Mouse (Mus musculus) thymus, adult 2 months (tissue): ENCODE data around the gene Gcnt3. TPM values are rescaled to one million over a fixed set of nuclear protein-coding genes. Genes with fewer than 3 reads are reported as not detected.

Experiments
- DNase-seq: peaks from one replicate; pipeline ENCODE4 v3.0.0; 2021
- H3K27ac ChIP-seq: fragments of 200-500 bp; 2 replicates; pipeline ENCODE4 v1.5.1; 2012; ENCODE audit warnings: low read length, control low read depth; ENCODE audit not compliant: control insufficient read depth, insufficient read depth
- H3K27me3 ChIP-seq: fragments of 200-500 bp; 2 replicates; pipeline ENCODE4 v1.6.1; 2012; ENCODE audit warnings: mild to moderate bottlenecking, low read length, moderate library complexity, mixed read lengths; ENCODE audit not compliant: control insufficient read depth, insufficient read depth
- H3K36me3 ChIP-seq: fragments of 200-500 bp; 2 replicates; pipeline ENCODE4 v1.6.1; 2012; ENCODE audit warnings: mild to moderate bottlenecking, low read length, moderate library complexity; ENCODE audit not compliant: control insufficient read depth, insufficient read depth
- H3K4me1 ChIP-seq: fragments of 200-500 bp; replicated peaks from 2 replicates; pipeline ENCODE4 v1.6.1; 2012; ENCODE audit warnings: low read length; ENCODE audit not compliant: control insufficient read depth, insufficient read depth
- H3K4me3 ChIP-seq: fragments of 200-500 bp; 2 replicates; pipeline ENCODE4 v1.5.1; 2012; ENCODE audit warnings: mild to moderate bottlenecking, low read length, control low read depth, moderate library complexity; ENCODE audit not compliant: control insufficient read depth, insufficient read depth
- CTCF ChIP-seq: fragments of 200-500 bp; IDR thresholded peaks from 2 replicates; pipeline ENCODE4 v1.5.1; 2012; ENCODE audit warnings: mild to moderate bottlenecking, control low read depth, low read length, moderate library complexity, borderline replicate concordance; ENCODE audit not compliant: control insufficient read depth, poor library complexity, insufficient read depth; ENCODE audit errors: extremely low read depth
- POLR2A ChIP-seq: fragments of 200-500 bp; IDR thresholded peaks from 2 replicates; pipeline ENCODE4 v1.6.1; 2012; ENCODE audit warnings: mild to moderate bottlenecking, low read length, control low read depth, moderate library complexity; ENCODE audit not compliant: control insufficient read depth, poor library complexity, insufficient read depth; ENCODE audit errors: extremely low read depth
- WGBS: fragments of 180-500 bp; shearing (Covaris S2); methylation state at CpG from one replicate; pipeline ENCODE4 v1.1.7; 2018; 5-methylcytosine and 5-hydroxymethylcytosine counted together
- polyA plus RNA-seq: library from polyadenylated mRNA; depleted of rRNA; stranded (reverse); fragments of >200 nt; gene quantifications from 2 replicates; pipeline ENCODE4 v1.2.3, GENCODE M21; 2012

The Gcnt3 gene
- polyA plus RNA-seq, 1 experiment: not detected

- Histone ChIP-seq H3K36me3 (no peaks in the 10 kb centered on the region), H3K4me3 (no peak overlapping the region), H3K27me3 (no peaks in the 10 kb centered on the region), H3K27ac (peak overlapping the region; percentile 100), H3K4me1 (peaks cover 31% of the 10 kb centered on the region)
- 17% methylated on average over 9 of the region's 9 CpGs for WGBS
- TF ChIP-seq CTCF (no peak), POLR2A (no peak)
- DNase-seq: peak; percentile 77
Measured at GRCm38 (mm10) chr9:70080027-70080800, 42.3 kb upstream of the Gcnt3 start.

GRCm38 (mm10) chr9:70078034-70078433, 40.1 kb upstream of the Gcnt3 start:
- Histone ChIP-seq H3K4me1 (peaks cover 30% of the 10 kb centered on the region), H3K4me3 (no peak overlapping the region), H3K36me3 (no peaks in the 10 kb centered on the region), H3K27ac (no peak overlapping the region), H3K27me3 (no peaks in the 10 kb centered on the region)
- WGBS: 98% methylated on average over 3 of the region's 3 CpGs
- TF ChIP-seq POLR2A: no peak
- TF ChIP-seq CTCF: no peak
- no peak for DNase-seq

DNA sequence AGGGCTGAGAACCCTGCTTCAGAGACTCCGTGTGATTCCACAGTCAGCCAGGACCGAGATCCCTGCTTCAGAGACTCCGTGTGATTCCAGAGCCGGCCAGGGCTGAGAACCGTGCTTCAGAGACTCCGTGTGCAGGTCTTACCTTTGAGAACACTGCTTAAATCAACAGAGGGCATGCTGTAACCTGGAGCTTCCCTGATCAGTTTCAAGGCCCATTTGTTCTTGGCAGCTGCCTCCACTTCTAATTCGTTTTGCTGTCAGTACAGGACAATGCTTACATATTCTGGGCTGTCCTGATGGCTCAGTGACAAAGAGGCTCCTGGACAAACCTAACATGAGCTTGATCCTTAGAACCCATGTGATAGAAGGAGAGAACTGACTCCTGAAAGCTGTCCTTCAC, 39.3 kb upstream of the Gcnt3 start:
- no peak for TF ChIP-seq POLR2A
- no peak for TF ChIP-seq CTCF
- WGBS: 97% methylated on average over 7 of the region's 7 CpGs
- no peak overlapping the region for H3K4me3 ChIP-seq
- H3K4me1 ChIP-seq: peaks cover 35% of the 10 kb centered on the region
- H3K27ac ChIP-seq: no peak overlapping the region
- DNase-seq: no peak
- no peaks in the 10 kb centered on the region for H3K27me3 ChIP-seq
- no peaks in the 10 kb centered on the region for H3K36me3 ChIP-seq

DNA sequence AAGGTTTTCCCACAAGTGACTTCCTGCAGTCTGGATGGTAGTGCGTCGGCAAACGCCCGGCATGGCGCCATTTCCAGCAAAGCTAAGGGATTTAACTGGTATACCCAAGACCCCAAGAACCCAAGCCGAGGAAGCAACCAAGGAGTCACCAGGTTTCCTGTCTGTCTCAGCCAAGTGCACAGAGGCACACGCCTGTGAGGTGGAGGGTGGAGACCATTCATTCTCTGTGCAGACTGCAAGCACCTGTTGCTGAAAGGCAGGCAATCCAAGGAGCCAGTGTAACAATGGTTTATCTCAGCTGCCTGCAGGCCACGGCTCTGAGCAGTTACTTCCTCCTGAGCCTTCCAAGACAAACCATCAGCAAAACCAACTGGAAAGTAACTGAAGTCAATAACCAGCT, 34.5 kb upstream of the Gcnt3 start:
- 58% methylated on average over 8 of the region's 8 CpGs for WGBS
- TF ChIP-seq POLR2A (no peak), CTCF (no peak)
- DNase-seq: peak; percentile 55
- Histone ChIP-seq H3K27ac (peak overlapping the region; percentile 61; the same call in 1 of the 2 replicates), H3K4me1 (peaks cover 12% of the 10 kb centered on the region), H3K27me3 (no peaks in the 10 kb centered on the region), H3K4me3 (no peak overlapping the region), H3K36me3 (no peaks in the 10 kb centered on the region)

DNA sequence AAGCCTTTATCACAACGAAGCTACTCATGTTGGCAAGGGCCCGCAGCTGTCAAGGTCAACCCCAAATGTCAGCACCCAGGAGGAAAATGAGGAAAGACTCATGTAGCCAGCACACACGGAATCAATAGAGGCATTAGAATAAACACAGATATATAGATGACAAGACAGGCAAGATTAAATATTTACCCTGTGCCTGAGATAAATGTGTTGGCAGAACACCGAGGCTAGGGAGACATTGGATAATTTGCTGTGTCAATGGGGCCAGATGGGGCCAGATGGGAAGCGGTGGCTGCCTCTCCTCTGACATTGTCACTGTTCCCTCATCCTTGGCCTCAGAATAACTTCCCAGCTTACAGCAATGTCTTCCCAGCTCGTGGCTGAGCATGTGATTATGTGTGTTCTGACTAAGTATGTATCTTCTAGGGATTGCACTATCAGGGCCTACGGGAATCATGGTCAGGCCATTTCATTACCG, 32.1 kb upstream of the Gcnt3 start:
- 93% methylated on average over 8 of the region's 8 CpGs for WGBS
- no peaks in the 10 kb centered on the region for H3K27me3 ChIP-seq
- H3K27ac ChIP-seq: no peak overlapping the region
- H3K36me3 ChIP-seq: no peaks in the 10 kb centered on the region
- DNase-seq: no peak
- peaks cover 12% of the 10 kb centered on the region for H3K4me1 ChIP-seq
- H3K4me3 ChIP-seq: no peak overlapping the region
- TF ChIP-seq POLR2A: no peak
- no peak for TF ChIP-seq CTCF

DNA sequence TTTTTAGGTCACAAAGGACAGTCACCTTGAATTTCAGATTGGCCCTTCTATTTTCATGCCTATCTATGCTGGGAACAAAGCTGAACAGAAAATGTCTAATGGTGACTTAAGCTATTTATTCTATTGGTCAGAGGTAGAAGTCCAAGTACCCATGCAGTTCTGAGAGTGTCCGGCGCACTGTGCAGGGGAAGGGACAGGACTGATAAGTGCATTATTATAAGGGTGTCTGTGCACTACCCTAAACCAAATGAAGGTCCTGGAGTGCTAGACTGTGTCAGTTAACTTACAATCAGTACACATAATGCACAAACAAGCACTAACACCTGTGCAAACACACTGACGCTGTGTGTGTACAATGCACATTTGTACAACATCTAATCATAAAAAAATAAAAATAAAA, 29.6 kb upstream of the Gcnt3 start:
- no peak for TF ChIP-seq CTCF
- no peak for TF ChIP-seq POLR2A
- H3K4me1 ChIP-seq: peaks cover 6% of the 10 kb centered on the region
- no peaks in the 10 kb centered on the region for H3K36me3 ChIP-seq
- no peak overlapping the region for H3K27ac ChIP-seq
- no peak for DNase-seq
- WGBS: 98% methylated on average over 3 of the region's 3 CpGs
- no peaks in the 10 kb centered on the region for H3K27me3 ChIP-seq
- H3K4me3 ChIP-seq: no peak overlapping the region

DNA sequence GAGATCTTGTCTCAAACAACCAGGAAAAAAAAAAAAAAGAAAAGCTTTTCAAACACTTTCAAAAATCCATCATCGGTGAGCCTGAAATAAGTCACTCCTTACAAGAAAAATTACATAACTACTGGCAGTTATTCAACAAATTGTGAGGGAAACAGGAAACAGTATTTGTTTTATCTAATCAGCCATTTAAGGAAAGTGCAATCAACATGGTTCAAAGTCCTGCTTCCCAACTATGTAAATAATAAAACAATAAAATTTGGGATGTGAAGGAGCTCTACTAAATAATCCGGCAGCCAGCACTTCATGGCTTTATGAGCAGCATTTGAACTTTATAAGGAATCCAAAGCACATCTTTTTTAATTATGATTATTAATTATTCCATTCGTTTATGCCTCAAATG, 24.1 kb upstream of the Gcnt3 start:
- no peaks in the 10 kb centered on the region for H3K27me3 ChIP-seq
- no peak for TF ChIP-seq POLR2A
- TF ChIP-seq CTCF: no peak
- WGBS: 83% methylated on average over 3 of the region's 3 CpGs
- no peaks in the 10 kb centered on the region for H3K36me3 ChIP-seq
- H3K27ac ChIP-seq: no peak overlapping the region
- no peaks in the 10 kb centered on the region for H3K4me1 ChIP-seq
- no peak for DNase-seq
- no peak overlapping the region for H3K4me3 ChIP-seq

DNA sequence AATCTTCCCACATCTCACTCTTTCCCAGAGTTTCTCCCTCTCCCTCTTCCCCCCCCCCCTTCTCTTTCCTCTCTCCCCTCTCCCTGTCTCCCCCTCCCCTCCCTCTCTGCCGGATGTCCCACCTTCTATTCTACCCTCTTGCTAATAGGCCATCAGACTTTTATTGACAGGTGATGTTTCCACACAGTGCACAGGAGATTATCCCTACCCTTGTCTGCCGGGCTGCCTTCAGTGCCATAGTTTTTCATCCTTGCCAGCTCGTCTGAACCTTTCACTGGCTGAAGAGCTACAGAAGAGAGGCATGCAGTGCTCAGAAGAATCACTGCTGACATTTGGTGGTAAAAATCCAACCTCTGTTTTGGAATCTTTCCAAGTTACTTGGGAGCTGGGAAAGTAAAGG, 15.5 kb upstream of the Gcnt3 start:
- no peaks in the 10 kb centered on the region for H3K27me3 ChIP-seq
- H3K27ac ChIP-seq: no peak overlapping the region
- no peak for DNase-seq
- no peak overlapping the region for H3K4me3 ChIP-seq
- WGBS: 85% methylated on average over 3 of the region's 3 CpGs
- H3K36me3 ChIP-seq: no peaks in the 10 kb centered on the region
- peaks cover 3% of the 10 kb centered on the region for H3K4me1 ChIP-seq
- TF ChIP-seq CTCF: no peak
- TF ChIP-seq POLR2A: no peak
